Mouse (Mus musculus) embryonic fibroblast, embryonic 13.5 days (primary cell): Measurements from ENCODE around the gene Pbx1.

Experiments
- CTCF ChIP-seq: IDR thresholded peaks from 2 replicates; pipeline ENCODE4 v1.5.1; 2011; ENCODE audit warnings: mild to moderate bottlenecking, control low read depth, low read length, moderate library complexity, borderline replicate concordance; ENCODE audit not compliant: insufficient read depth
- POLR2A ChIP-seq: IDR thresholded peaks from 2 replicates; pipeline ENCODE4 v1.6.1; 2011; ENCODE audit warnings: low read depth, mild to moderate bottlenecking, control low read depth, low read length, moderate library complexity

DNA sequence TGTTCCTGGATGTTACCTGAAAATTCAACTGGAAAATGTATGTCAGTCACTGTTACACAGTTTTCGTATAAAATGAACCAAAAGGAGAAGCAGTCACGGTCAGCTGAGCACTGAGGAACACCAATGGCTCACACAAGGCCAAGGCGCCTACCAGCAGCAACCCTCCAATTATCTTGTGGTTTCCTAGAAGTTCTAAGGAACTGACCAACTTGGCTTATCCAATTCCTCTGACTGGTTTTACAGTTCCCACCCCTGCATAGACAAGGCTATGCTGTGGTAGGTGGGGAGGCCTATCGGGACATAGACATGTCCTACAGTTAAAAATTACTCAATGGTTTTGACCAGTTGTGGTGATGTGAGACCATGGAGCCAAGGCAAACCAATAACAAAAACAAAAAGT is 160.9 kb downstream of the Pbx1 start:
- TF ChIP-seq CTCF (no peak), POLR2A (no peak)
